Mouse (Mus musculus): Measurements from ENCODE around the gene Psg16. TPM values are rescaled to one million over a fixed set of nuclear protein-coding genes. Genes with fewer than 3 reads are reported as not detected.

Gene Psg16
- polyA plus RNA-seq, 1 experiment, result not detected

DNA sequence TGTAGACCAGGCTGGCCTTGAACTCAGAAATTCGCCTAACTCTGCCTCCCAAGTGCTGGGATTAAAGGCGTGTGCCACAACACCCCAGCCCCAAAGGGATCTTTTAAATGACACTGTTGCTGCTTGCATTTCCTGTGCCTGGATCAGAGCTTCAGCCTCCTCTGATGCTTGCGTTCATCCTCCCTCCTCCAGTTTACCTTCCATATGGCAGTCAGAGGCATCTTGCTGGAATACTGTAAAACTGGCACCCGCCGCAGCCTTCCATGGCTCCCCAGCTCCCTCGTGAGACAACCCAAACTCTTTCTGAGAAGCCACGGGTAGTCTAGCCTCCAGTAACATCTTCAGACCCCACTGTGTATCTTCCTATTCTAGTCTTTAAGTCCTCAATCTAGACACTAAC lies 44.9 kb upstream of the Psg16 start:
- Histone ChIP-seq H3K4me3 (ENCODE audit: insufficient read depth, low read depth, low read length) (no peak overlapping the region), H3K27ac (ENCODE audit: insufficient read depth, low read depth, low read length) (no peak overlapping the region), H3K4me1 (ENCODE audit: control insufficient read depth, insufficient read depth, low read length) (peaks cover 30% of the 10 kb centered on the region)
- 77% methylated on average over 7 of the region's 7 CpGs for WGBS
- no peak for TF ChIP-seq POLR2A (IDR thresholded peaks at IDR 0.05; ENCODE audit: insufficient read depth, low read depth, low read length)
- TF ChIP-seq CTCF (IDR thresholded peaks at IDR 0.05; ENCODE audit: insufficient read depth, low read depth, low read length), result no peak

DNA sequence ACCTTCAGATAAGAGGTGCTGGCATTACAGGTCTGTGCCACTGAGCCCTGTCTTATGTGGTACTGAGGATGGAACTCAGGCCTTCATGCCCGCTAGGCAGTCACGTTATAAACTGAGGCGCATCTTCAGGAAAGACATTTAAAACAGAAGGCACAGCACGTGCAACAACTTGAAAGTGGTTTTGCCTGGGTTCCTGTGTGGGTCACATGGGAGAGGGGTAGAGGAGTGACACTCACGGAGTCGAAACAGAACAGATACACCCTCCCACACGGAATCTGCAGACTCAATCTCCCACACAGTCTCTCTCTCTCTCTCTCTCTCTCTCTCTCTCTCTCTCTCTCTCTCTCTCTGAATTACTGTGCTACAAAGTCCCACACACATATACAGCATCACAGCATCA lies 43.6 kb upstream of the Psg16 start:
- WGBS, result 56% methylated on average over 7 of the region's 7 CpGs
- no peak overlapping the region for H3K27ac ChIP-seq (ENCODE audit: insufficient read depth, low read depth, low read length)
- H3K4me3 ChIP-seq (ENCODE audit: insufficient read depth, low read depth, low read length), result no peak overlapping the region
- H3K4me1 ChIP-seq (ENCODE audit: control insufficient read depth, insufficient read depth, low read length), result peaks cover 17% of the 10 kb centered on the region
- TF ChIP-seq POLR2A (IDR thresholded peaks at IDR 0.05; ENCODE audit: insufficient read depth, low read depth, low read length) (no peak), CTCF (IDR thresholded peaks at IDR 0.05; ENCODE audit: insufficient read depth, low read depth, low read length) (no peak)

DNA sequence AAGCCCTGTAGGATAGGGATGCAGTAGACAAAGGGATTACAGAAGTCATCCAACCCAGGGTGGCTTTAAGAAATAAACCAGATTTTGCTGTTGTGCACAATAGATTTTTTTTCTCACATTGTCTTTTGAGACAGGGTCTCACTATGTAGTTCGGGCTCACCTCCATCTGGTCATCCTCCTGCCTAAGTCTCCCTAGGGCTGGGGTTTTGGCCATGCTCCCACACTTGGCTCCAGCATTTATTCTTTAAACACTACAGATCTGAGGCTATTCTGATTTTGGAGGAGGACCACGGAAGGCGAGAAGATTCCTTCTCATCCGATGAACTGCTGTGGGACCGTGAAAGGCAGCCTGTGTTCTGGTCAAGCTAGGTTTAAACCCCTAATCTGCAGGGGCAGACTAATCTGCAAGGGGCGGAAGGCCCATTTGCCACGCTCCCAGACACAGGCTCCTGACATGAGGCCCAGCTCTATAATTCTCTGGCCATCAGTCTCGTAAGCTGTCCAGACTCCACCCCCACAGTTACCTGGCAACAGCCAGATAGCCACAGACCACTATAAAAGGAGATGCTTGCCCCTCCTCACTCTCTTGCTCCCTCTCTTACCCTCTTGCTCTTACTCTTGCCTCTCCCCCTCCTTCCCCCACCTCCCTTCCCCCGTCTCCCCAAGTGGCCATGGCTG lies 35.7 kb upstream of the Psg16 start:
- TF ChIP-seq CTCF (IDR thresholded peaks at IDR 0.05; ENCODE audit: insufficient read depth, low read depth, low read length) (no peak), POLR2A (IDR thresholded peaks at IDR 0.05; ENCODE audit: insufficient read depth, low read depth, low read length) (no peak)
- H3K27ac ChIP-seq (ENCODE audit: insufficient read depth, low read depth, low read length), result no peak overlapping the region
- H3K4me3 ChIP-seq (ENCODE audit: insufficient read depth, low read depth, low read length), result no peak overlapping the region
- 64% methylated on average over 9 of the region's 9 CpGs for WGBS
- H3K4me1 ChIP-seq (ENCODE audit: control insufficient read depth, insufficient read depth, low read length), result peaks cover 4% of the 10 kb centered on the region

DNA sequence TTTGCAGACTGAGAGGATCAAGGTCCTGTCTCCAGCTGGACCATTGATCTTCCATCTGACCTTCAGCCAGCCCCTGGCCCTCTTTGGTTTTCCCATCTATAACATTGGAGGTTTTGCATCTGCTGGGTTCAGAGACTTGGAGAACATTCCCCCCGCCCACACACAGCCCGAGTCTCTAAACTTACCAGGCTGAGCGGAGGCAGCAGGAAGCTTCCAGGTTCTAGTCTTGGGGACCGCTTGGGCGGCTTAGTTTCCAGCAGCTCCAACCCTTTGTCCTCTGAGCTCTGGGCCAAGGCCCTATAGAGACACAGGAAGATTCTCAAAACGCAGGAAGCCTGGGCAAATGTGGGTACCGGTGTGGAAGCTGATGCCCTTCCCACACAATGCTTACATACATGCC lies 34.5 kb upstream of the Psg16 start:
- Histone ChIP-seq H3K27ac (ENCODE audit: insufficient read depth, low read depth, low read length) (no peak overlapping the region), H3K4me3 (ENCODE audit: insufficient read depth, low read depth, low read length) (no peak overlapping the region), H3K4me1 (ENCODE audit: control insufficient read depth, insufficient read depth, low read length) (peaks cover 4% of the 10 kb centered on the region)
- no peak for TF ChIP-seq CTCF (IDR thresholded peaks at IDR 0.05; ENCODE audit: insufficient read depth, low read depth, low read length)
- no peak for TF ChIP-seq POLR2A (IDR thresholded peaks at IDR 0.05; ENCODE audit: insufficient read depth, low read depth, low read length)
- 68% methylated on average over 7 of the region's 7 CpGs for WGBS

DNA sequence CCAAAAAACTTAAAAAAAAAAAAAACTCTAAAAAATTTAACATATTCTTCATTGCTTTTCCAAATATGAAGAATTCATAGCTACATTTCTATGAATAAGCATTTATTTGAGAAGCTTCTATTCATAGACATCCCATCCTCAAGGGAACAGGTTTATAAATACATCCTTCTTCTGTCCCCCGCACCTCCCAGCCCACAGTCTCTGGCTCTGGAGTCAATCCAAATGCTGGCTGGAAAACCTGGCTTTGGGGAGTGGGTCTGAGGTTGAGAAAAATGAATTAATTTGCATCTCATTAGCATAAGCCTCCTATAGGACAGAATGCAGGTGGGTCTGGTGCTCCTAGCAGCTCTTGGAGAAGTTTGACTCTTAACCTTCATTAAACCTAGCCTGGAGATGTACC lies 28.1 kb upstream of the Psg16 start:
- peaks cover 4% of the 10 kb centered on the region; the same call in 1 of the 2 replicates for H3K4me1 ChIP-seq (ENCODE audit: control insufficient read depth, insufficient read depth, low read length)
- 43% methylated on average over 1 of the region's 1 CpGs for WGBS
- H3K4me3 ChIP-seq (ENCODE audit: insufficient read depth, low read depth, low read length), result no peak overlapping the region
- TF ChIP-seq POLR2A (IDR thresholded peaks at IDR 0.05; ENCODE audit: insufficient read depth, low read depth, low read length) (no peak), CTCF (IDR thresholded peaks at IDR 0.05; ENCODE audit: insufficient read depth, low read depth, low read length) (no peak)
- no peak overlapping the region for H3K27ac ChIP-seq (ENCODE audit: insufficient read depth, low read depth, low read length)

DNA sequence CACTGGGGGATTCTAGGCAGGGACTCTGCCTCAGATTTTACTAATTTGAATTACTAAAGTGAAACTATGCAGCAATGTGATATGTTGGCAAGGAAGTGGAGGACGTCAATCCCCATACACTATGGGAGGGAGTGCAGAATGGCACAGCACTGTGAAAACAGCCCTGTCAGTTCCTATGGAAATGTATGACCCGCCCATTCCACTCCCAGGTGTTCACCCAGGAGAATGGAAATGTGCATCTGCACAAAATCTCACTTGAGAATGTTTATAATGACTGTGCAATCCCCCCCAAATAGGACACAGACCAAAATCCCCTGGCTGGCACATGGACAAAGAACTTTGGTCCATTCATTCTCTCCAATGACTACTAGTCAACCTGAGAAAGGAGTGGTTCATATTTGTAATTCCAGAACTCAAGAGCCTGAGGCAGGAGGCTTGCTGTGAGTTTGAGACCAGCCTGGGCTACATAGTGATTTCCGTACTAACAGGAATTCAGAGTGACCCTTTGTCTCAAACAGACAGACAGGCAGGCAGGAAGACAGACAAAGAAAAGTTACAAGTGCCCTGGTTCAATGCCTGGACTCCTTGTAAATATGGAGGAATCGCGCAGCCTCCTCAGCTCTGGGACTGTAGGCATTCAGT lies 26.7 kb upstream of the Psg16 start:
- 83% methylated on average over 5 of the region's 5 CpGs for WGBS
- TF ChIP-seq CTCF (IDR thresholded peaks at IDR 0.05; ENCODE audit: insufficient read depth, low read depth, low read length) (no peak), POLR2A (IDR thresholded peaks at IDR 0.05; ENCODE audit: insufficient read depth, low read depth, low read length) (no peak)
- Histone ChIP-seq H3K27ac (ENCODE audit: insufficient read depth, low read depth, low read length) (no peak overlapping the region), H3K4me3 (ENCODE audit: insufficient read depth, low read depth, low read length) (no peak overlapping the region), H3K4me1 (ENCODE audit: control insufficient read depth, insufficient read depth, low read length) (peaks cover 6% of the 10 kb centered on the region; the same call in 1 of the 2 replicates)

DNA sequence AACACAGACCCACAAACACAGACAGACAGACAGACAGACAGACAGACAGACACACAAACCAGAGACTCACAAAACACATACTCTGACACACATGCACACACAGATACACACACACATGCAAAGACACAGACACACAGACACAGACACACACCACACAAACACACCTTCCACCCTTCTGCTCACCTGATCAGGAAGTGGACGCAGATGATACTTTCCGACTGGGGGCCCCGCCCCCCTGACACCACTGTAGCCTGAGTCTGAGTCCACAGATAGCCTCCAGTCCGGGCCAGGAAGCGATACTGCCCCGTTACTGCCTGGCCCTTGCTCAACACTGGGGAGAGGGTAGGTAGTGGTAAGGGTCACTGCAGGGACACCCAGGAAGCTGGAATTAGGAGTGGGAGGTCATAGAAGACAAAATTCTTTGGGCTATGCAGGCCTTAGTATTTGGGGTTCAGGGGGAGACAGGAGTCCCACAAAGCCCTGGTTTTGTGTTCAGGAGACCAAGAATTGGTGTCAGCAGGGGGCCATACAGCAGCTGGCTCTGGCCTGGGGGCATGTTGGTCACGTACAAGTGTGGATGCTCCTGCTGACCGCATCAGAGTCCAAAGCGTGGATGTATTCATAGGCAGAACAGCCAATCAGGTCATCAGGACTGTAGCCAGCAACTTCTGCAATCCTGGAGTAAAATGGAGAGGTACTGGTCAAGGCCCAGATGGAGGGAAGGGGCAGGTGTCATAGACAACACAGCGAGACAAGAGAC lies 25.2 kb upstream of the Psg16 start:
- H3K27ac ChIP-seq (ENCODE audit: insufficient read depth, low read depth, low read length), result no peak overlapping the region
- WGBS, result 86% methylated on average over 10 of the region's 10 CpGs

DNA sequence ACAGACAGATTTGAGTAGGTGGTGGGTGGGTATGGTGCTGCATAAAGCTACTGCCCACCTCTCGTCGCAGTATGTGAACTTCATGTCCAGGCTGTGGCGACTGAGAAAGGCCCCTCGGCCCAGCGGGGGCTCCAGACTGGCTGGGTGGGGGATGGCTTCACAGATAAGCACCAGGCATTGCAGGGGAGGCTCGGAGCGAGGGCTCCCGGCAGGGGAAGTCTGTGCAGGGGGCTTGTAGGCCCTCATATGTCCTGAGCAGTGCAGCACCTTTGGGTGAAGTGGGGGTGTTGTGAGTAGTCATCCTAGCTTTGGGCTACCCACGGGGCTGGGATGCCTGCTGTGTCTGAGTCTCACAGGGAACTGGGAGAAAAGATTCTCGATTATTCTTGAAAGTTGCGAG lies 23.3 kb upstream of the Psg16 start:
- H3K4me3 ChIP-seq (ENCODE audit: insufficient read depth, low read depth, low read length), result no peak overlapping the region
- 60% methylated on average over 11 of the region's 11 CpGs for WGBS
- H3K27ac ChIP-seq (ENCODE audit: insufficient read depth, low read depth, low read length), result no peak overlapping the region
- peaks cover 6% of the 10 kb centered on the region; the same call in 1 of the 2 replicates for H3K4me1 ChIP-seq (ENCODE audit: control insufficient read depth, insufficient read depth, low read length)
- TF ChIP-seq POLR2A (IDR thresholded peaks at IDR 0.05; ENCODE audit: insufficient read depth, low read depth, low read length), result no peak
- no peak for TF ChIP-seq CTCF (IDR thresholded peaks at IDR 0.05; ENCODE audit: insufficient read depth, low read depth, low read length)

More for the DNA sequence above, 25.2 kb upstream of the Psg16 start:
- Histone ChIP-seq H3K4me1 (ENCODE audit: control insufficient read depth, insufficient read depth, low read length) (peaks cover 6% of the 10 kb centered on the region; the same call in 1 of the 2 replicates), H3K4me3 (ENCODE audit: insufficient read depth, low read depth, low read length) (no peak overlapping the region)
- TF ChIP-seq CTCF (IDR thresholded peaks at IDR 0.05; ENCODE audit: insufficient read depth, low read depth, low read length) (no peak), POLR2A (IDR thresholded peaks at IDR 0.05; ENCODE audit: insufficient read depth, low read depth, low read length) (no peak)

All from olfactory bulb, adult 2 months (tissue).